Mouse (Mus musculus): Measurements from ENCODE around the gene Prrg4. TPM values are rescaled to one million over a fixed set of nuclear protein-coding genes. Genes with fewer than 3 reads are reported as not detected.
"Not testable (repeated sequence)": the region's sequence is repeated elsewhere in the genome, so short reads cannot be mapped to it uniquely, and the experiment has no call there.

Gene Prrg4
- polyA plus RNA-seq, 1 experiment = 0.29 TPM

- no peak for DNase-seq (ENCODE audit: low read depth, low spot score)
- WGBS = 63% methylated on average over 4 of the region's 4 CpGs
Observed at GRCm38 (mm10) chr2:104846638-104847414, 2.9 kb downstream of the Prrg4 start.

- no peak for DNase-seq (ENCODE audit: low read depth, low spot score)
Observed at GRCm38 (mm10) chr2:104842559-104842958, 7.1 kb downstream of the Prrg4 start.

- no peak for DNase-seq (ENCODE audit: low read depth, low spot score)
- whole genome bisulfite sequencing = 83% methylated on average over 7 of the region's 7 CpGs
Observed at GRCm38 (mm10) chr2:104841736-104842135, 7.9 kb downstream of the Prrg4 start.

GRCm38 (mm10) chr2:104840974-104841373, 8.7 kb downstream of the Prrg4 start:
- DNase-seq (ENCODE audit: low read depth, low spot score) = no peak

GRCm38 (mm10) chr2:104832486-104832885, 17.2 kb downstream of the Prrg4 start:
- WGBS = 82% methylated on average over 2 of the region's 2 CpGs

GRCm38 (mm10) chr2:104826191-104826590, 23.5 kb downstream of the Prrg4 start:
- no peak for DNase-seq (ENCODE audit: low read depth, low spot score)
- 97% methylated on average over 4 of the region's 4 CpGs for WGBS

More at GRCm38 (mm10) chr2:104832486-104832885, 17.2 kb downstream of the Prrg4 start:
- no peak for DNase-seq (ENCODE audit: low read depth, low spot score)

GRCm38 (mm10) chr2:104818763-104819162, 30.9 kb downstream of the Prrg4 start:
- not testable (repeated sequence) for DNase-seq (ENCODE audit: low read depth, low spot score)
- 88% methylated on average over 3 of the region's 3 CpGs for WGBS

GRCm38 (mm10) chr2:104817555-104818330, 31.9 kb downstream of the Prrg4 start:
- DNase-seq (ENCODE audit: low read depth, low spot score) = no peak
- WGBS = 2% methylated on average over 15 of the region's 15 CpGs

- WGBS = 1% methylated on average over 38 of the region's 51 CpGs
- DNase-seq (ENCODE audit: low read depth, low spot score) = peak; percentile 47
Observed at GRCm38 (mm10) chr2:104816866-104817439, 32.7 kb downstream of the Prrg4 start.

- WGBS = 1% methylated on average over 40 of the region's 50 CpGs
- DNase-seq (ENCODE audit: low read depth, low spot score) = no peak
Observed at GRCm38 (mm10) chr2:104816371-104816827, 33.3 kb downstream of the Prrg4 start, which contains the start of gene Qser1. Qser1 (minus strand) TSS chr2:104816760.

GRCm38 (mm10) chr2:104815561-104816370, 33.9 kb downstream of the Prrg4 start:
- no peak for DNase-seq (ENCODE audit: low read depth, low spot score)
- WGBS = under 1% methylated on average over 33 of the region's 33 CpGs

GRCm38 (mm10) chr2:104814181-104814951, 35.3 kb downstream of the Prrg4 start:
- no peak for DNase-seq (ENCODE audit: low read depth, low spot score)
- WGBS = 48% methylated on average over 5 of the region's 5 CpGs

GRCm38 (mm10) chr2:104805435-104805834, 44.2 kb downstream of the Prrg4 start:
- 60% methylated on average over 1 of the region's 1 CpGs for WGBS
- no peak for DNase-seq (ENCODE audit: low read depth, low spot score)

Other genes with a start within 250 kb of the Prrg4 start
- 0.97 and 1.6 TPM in 2 replicates for gene Tcp11l1, start 137.7 kb downstream of the Prrg4 start, polyA plus RNA-seq (2012; rRNA removed)
- gene Pin1rt1, start 133.5 kb downstream of the Prrg4 start, polyA plus RNA-seq (2012; rRNA removed) = not detected in 2 replicates
- gene Depdc7, start 107.0 kb downstream of the Prrg4 start, polyA plus RNA-seq (2012; rRNA removed) = 6.2 and 11.0 TPM in 2 replicates
- gene Qser1, start 33.1 kb downstream of the Prrg4 start, polyA plus RNA-seq (2012; rRNA removed) = 1.7 and 3.2 TPM in 2 replicates
- not detected in 2 replicates for gene Ccdc73, start 17.9 kb upstream of the Prrg4 start, polyA plus RNA-seq (2012; rRNA removed)
- 32.2 and 32.8 TPM in 2 replicates for gene Eif3m, start 167.2 kb upstream of the Prrg4 start, polyA plus RNA-seq (2012; rRNA removed)
- not detected in 2 replicates for gene Gm11060, start 242.1 kb upstream of the Prrg4 start, polyA plus RNA-seq (2012; rRNA removed)